In genomic region chr2:152349205-152349604, GRCm38 (mm10) we compare ENCODE assay signal across 19 mouse cellular contexts. TPM values are rescaled to one million over a fixed set of nuclear protein-coding genes. Genes with fewer than 3 reads are reported as not detected.
DNase-seq lines count a peak whose midpoint lies in the region; ATAC-seq and TF ChIP-seq lines count a peak whose summit lies in the region.
"Had no signal": no experiment of that assay in that cellular context is flagged by ENCODE, and none has a peak within 500 bp of the region (broad histone marks: within the 10 kb centered on the region; RNA-seq: fewer than 3 reads in every experiment).

No protein-coding gene starts in this region.

- 63% methylated on average over 6 of the region's 6 CpGs for WGBS in liver, embryonic 13.5 days (ENCODE audit: insufficient replicate concordance)
- WGBS in kidney, embryonic 16.5 days = 82% methylated on average over 6 of the region's 6 CpGs

- H3K4me3 ChIP-seq in E14TG2a.4 (replicated peaks; ENCODE audit: low read length) = peak overlapping the region; percentile 68
- no peak overlapping the region for H3K4me3 ChIP-seq in liver, embryonic 13.5 days (replicated peaks)
- no peak overlapping the region for H3K4me3 ChIP-seq in kidney, embryonic 16.5 days (ENCODE audit: low read length)
- H3K4me3 ChIP-seq: embryonic facial prominence, embryonic 10.5 days; forebrain, embryonic 13.5 days; limb, embryonic 10.5 days; midbrain, embryonic 12.5 days had no signal

- H3K9ac ChIP-seq in liver, embryonic 13.5 days = no peak overlapping the region
- no peak overlapping the region for H3K9ac ChIP-seq in kidney, embryonic 16.5 days (replicated peaks; ENCODE audit: low read length)
- H3K9ac ChIP-seq: forebrain, embryonic 13.5 days; liver, embryonic 14.5 days; midbrain, embryonic 12.5 days had no signal

- ATAC-seq in liver, embryonic 13.5 days (ENCODE audit: low read depth) = no peak
- no peak for ATAC-seq in CD4-positive, CD25-positive, alpha-beta regulatory T cell, adult 4 months
- ATAC-seq in kidney, embryonic 16.5 days (ENCODE audit: low FRiP score, low TSS enrichment) = no peak
- ATAC-seq: activated CD4-positive, CD25-positive, alpha-beta regulatory T cell, adult 4 months; forebrain, embryonic 13.5 days had no signal

- DNase-seq in 3134 (ENCODE audit: extremely low read depth, insufficient read length, low spot score) = peak; percentile 40
- peak; percentile 80 for DNase-seq in ZHBTc4 (ENCODE audit: low read depth, low spot score)
- peak; percentile 24 for DNase-seq in liver, embryonic 13.5 days
- no peak for DNase-seq in adrenal gland, postnatal 10 days
- DNase-seq: cerebellum, adult 11-12 months; gastrocnemius, postnatal 10 days; thymus, postnatal 25 days had no signal

- no peak overlapping the region for H3K27ac ChIP-seq in liver, embryonic 13.5 days
- no peak overlapping the region for H3K27ac ChIP-seq in kidney, embryonic 16.5 days (ENCODE audit: low read length)
- H3K27ac ChIP-seq: embryonic facial prominence, embryonic 10.5 days; forebrain, embryonic 13.5 days; limb, embryonic 10.5 days; liver, embryonic 14.5 days; midbrain, embryonic 12.5 days had no signal

- H3K9me3 ChIP-seq in E14TG2a.4 (ENCODE audit: low read length) = no peaks in the 10 kb centered on the region
- no peaks in the 10 kb centered on the region for H3K9me3 ChIP-seq in liver, embryonic 13.5 days (replicated peaks)
- no peaks in the 10 kb centered on the region for H3K9me3 ChIP-seq in kidney, embryonic 16.5 days (ENCODE audit: low read length)
- H3K9me3 ChIP-seq: embryonic facial prominence, embryonic 10.5 days; forebrain, embryonic 13.5 days; limb, embryonic 10.5 days; midbrain, embryonic 12.5 days had no signal

- no peaks in the 10 kb centered on the region for H3K27me3 ChIP-seq in E14TG2a.4 (ENCODE audit: insufficient read depth, low read length)
- H3K27me3 ChIP-seq in liver, embryonic 13.5 days = no peaks in the 10 kb centered on the region
- H3K27me3 ChIP-seq in kidney, embryonic 16.5 days (ENCODE audit: insufficient read depth, low read length) = no peaks in the 10 kb centered on the region

- peaks cover 76% of the 10 kb centered on the region for H3K4me1 ChIP-seq in E14TG2a.4 (replicated peaks; ENCODE audit: low read depth, low read length)
- H3K4me1 ChIP-seq in liver, embryonic 13.5 days (replicated peaks) = peaks cover 67% of the 10 kb centered on the region
- peaks cover 8% of the 10 kb centered on the region; the same call in 1 of the 2 replicates for H3K4me1 ChIP-seq in kidney, embryonic 16.5 days (ENCODE audit: insufficient read depth, low read length)

- H3K4me2 ChIP-seq in liver, embryonic 13.5 days = no peak overlapping the region
- H3K4me2 ChIP-seq in kidney, embryonic 16.5 days (replicated peaks; ENCODE audit: low read depth, low read length) = no peak overlapping the region
- H3K4me2 ChIP-seq: forebrain, embryonic 13.5 days; midbrain, embryonic 12.5 days had no signal

- TF ChIP-seq CTCF in E14TG2a.4 (conservative IDR thresholded peaks at IDR 0.05; ENCODE audit: low read length) = no peak

- H3K36me3 ChIP-seq in E14TG2a.4 (ENCODE audit: insufficient read depth, low read length) = peaks cover 10% of the 10 kb centered on the region; the same call in 1 of the 2 replicates
- no peaks in the 10 kb centered on the region for H3K36me3 ChIP-seq in liver, embryonic 13.5 days
- H3K36me3 ChIP-seq in kidney, embryonic 16.5 days (ENCODE audit: insufficient read depth, low read length) = no peaks in the 10 kb centered on the region
- H3K36me3 ChIP-seq: embryonic facial prominence, embryonic 10.5 days; limb, embryonic 10.5 days; midbrain, embryonic 12.5 days had no signal

RNA-seq across cellular contexts. Expression of gene Trib3, which starts 5.4 kb away (rescaled TPM):
- 2.7 and 3.3 TPM in 2 replicates for polyA plus RNA-seq in liver, embryonic 13.5 days (2015; fragmentation: Nextera tagmentation; extraction: Ambion mirVana)
- polyA plus RNA-seq in CD4-positive, CD25-positive, alpha-beta regulatory T cell, adult 4 months (2017; shearing (Covaris generic)) = 1 to 10 TPM; 2.4 to 5.1 TPM
- 1 to 10 TPM; 4.6 to 6.8 TPM for total RNA-seq in adrenal gland, postnatal 10 days (2021)
- 1.8 and 1.9 TPM in 2 replicates for polyA plus RNA-seq in kidney, embryonic 16.5 days (2015; fragmentation: Nextera tagmentation; extraction: Ambion mirVana)

RNA-seq across cellular contexts. Expression of gene Rbck1, which starts 16.8 kb away (rescaled TPM):
- 52.2 and 52.4 TPM in 2 replicates for polyA plus RNA-seq in liver, embryonic 13.5 days (2015; fragmentation: Nextera tagmentation; extraction: Ambion mirVana)
- 10 to 100 TPM; 53.4 to 74.3 TPM for polyA plus RNA-seq in CD4-positive, CD25-positive, alpha-beta regulatory T cell, adult 4 months (2017; shearing (Covaris generic))
- total RNA-seq in adrenal gland, postnatal 10 days (2021) = 100 to 1,000 TPM in 1 of 2 experiments, 10 to 100 TPM in 1; 92.9 to 124 TPM
- polyA plus RNA-seq in kidney, embryonic 16.5 days (2015; fragmentation: Nextera tagmentation; extraction: Ambion mirVana) = 93.4 and 96.6 TPM in 2 replicates

RNA-seq across cellular contexts. Expression of gene Nrsn2, which starts 27.2 kb away (rescaled TPM):
- 0.07 TPM in 1 of 2 replicates, not detected in the other for polyA plus RNA-seq in liver, embryonic 13.5 days (2015; fragmentation: Nextera tagmentation; extraction: Ambion mirVana)
- polyA plus RNA-seq in CD4-positive, CD25-positive, alpha-beta regulatory T cell, adult 4 months (2017; shearing (Covaris generic)) = not detected
- total RNA-seq in adrenal gland, postnatal 10 days (2021) = 1 to 10 TPM; 1.8 to 2.8 TPM
- 0.91 and 1.6 TPM in 2 replicates for polyA plus RNA-seq in kidney, embryonic 16.5 days (2015; fragmentation: Nextera tagmentation; extraction: Ambion mirVana)
- total RNA-seq: heart, adult 8-10 months; heart, postnatal 4 days had no signal
- polyA plus RNA-seq: activated CD4-positive, CD25-positive, alpha-beta regulatory T cell, adult 4 months; liver, embryonic 14.5 days; lung, postnatal 0 days had no signal

RNA-seq across cellular contexts. Expression of gene Sox12, which starts 48.7 kb away (rescaled TPM):
- 1.6 TPM in 2 replicates for polyA plus RNA-seq in liver, embryonic 13.5 days (2015; fragmentation: Nextera tagmentation; extraction: Ambion mirVana)
- polyA plus RNA-seq in CD4-positive, CD25-positive, alpha-beta regulatory T cell, adult 4 months (2017; shearing (Covaris generic)) = under 1 TPM; 0.32 to 0.73 TPM
- 10 to 100 TPM; 15.7 to 22.7 TPM for total RNA-seq in adrenal gland, postnatal 10 days (2021)
- 8.9 and 10.0 TPM in 2 replicates for polyA plus RNA-seq in kidney, embryonic 16.5 days (2015; fragmentation: Nextera tagmentation; extraction: Ambion mirVana)

RNA-seq across cellular contexts. Expression of gene Tbc1d20, which starts 55.6 kb away (rescaled TPM):
- polyA plus RNA-seq in liver, embryonic 13.5 days (2015; fragmentation: Nextera tagmentation; extraction: Ambion mirVana) = 10.9 and 11.4 TPM in 2 replicates
- 10 to 100 TPM; 19.5 to 21.3 TPM for polyA plus RNA-seq in CD4-positive, CD25-positive, alpha-beta regulatory T cell, adult 4 months (2017; shearing (Covaris generic))
- total RNA-seq in adrenal gland, postnatal 10 days (2021) = 100 to 1,000 TPM; 134 to 144 TPM
- 41.1 and 41.8 TPM in 2 replicates for polyA plus RNA-seq in kidney, embryonic 16.5 days (2015; fragmentation: Nextera tagmentation; extraction: Ambion mirVana)
